Mouse (Mus musculus) hindbrain, postnatal 0 days (tissue): ENCODE data around the gene Jmjd7. TPM values are rescaled to one million over a fixed set of nuclear protein-coding genes. Genes with fewer than 3 reads are reported as not detected.
A peak's percentile ranks its signal among the peaks of the same experiment; 100 is the strongest.

ENCODE experiments used
- ATAC-seq: fragments of 200-750 bp; cut with Nextera tagmentation; 2 replicates; pipeline ENCODE4 v1.8.0; 2017; ENCODE audit warnings: mild to moderate bottlenecking, moderate TSS enrichment, moderate library complexity
- DNase-seq: peaks from one replicate; pipeline ENCODE4 v3.0.0-alpha.2; 2015; ENCODE audit warnings: low spot score
- H3K27ac ChIP-seq: fragments of 300-500 bp; sonication (generic); 2 replicates; pipeline ENCODE4 v1.5.1; 2014; ENCODE audit warnings: mild to moderate bottlenecking
- H3K27me3 ChIP-seq: fragments of 300-500 bp; sonication (generic); 2 replicates; pipeline ENCODE4 v1.6.1; 2014; ENCODE audit warnings: low read length, mixed read lengths; ENCODE audit not compliant: insufficient read depth
- H3K36me3 ChIP-seq: fragments of 300-500 bp; sonication (generic); 2 replicates; pipeline ENCODE4 v1.6.1; 2014; ENCODE audit warnings: low read length, mixed read lengths; ENCODE audit not compliant: insufficient read depth
- H3K4me1 ChIP-seq: fragments of 300-500 bp; sonication (generic); 2 replicates; pipeline ENCODE4 v1.6.1; 2014; ENCODE audit warnings: antibody characterized with exemption, low read length, mixed read lengths; ENCODE audit not compliant: insufficient read depth
- H3K4me2 ChIP-seq: fragments of 300-500 bp; sonication (generic); 2 replicates; pipeline ENCODE4 v1.6.1; 2014; ENCODE audit warnings: low read depth, mild to moderate bottlenecking, low read length, moderate library complexity, mixed read lengths
- H3K4me3 ChIP-seq: fragments of 300-500 bp; sonication (generic); 2 replicates; pipeline ENCODE4 v1.5.1; 2014; ENCODE audit warnings: low read length
- H3K9ac ChIP-seq: fragments of 300-500 bp; sonication (generic); replicated peaks from 2 replicates; pipeline ENCODE4 v1.6.1; 2014; ENCODE audit warnings: mild to moderate bottlenecking, low read length, moderate library complexity, mixed read lengths
- H3K9me3 ChIP-seq: fragments of 300-500 bp; sonication (generic); 2 replicates; pipeline ENCODE4 v1.6.1; 2016; ENCODE audit warnings: low read length, mixed read lengths
- CTCF ChIP-seq: IDR thresholded peaks from 2 replicates; pipeline ENCODE4 v1.5.1; 2016; ENCODE audit warnings: antibody characterized with exemption, control low read depth, low read depth
- WGBS: fragments of 180-500 bp; shearing (Covaris S2); extraction: QIAGEN DNeasy Blood & Tissue Kit; methylation state at CpG from one replicate; pipeline ENCODE4 v1.1.7; 2014; 5-methylcytosine and 5-hydroxymethylcytosine counted together
- polyA plus RNA-seq: library from polyadenylated mRNA; unstranded; fragments of >200 nt; fragmentation: Nextera tagmentation; extraction: Ambion mirVana; gene quantifications from 2 replicates; pipeline ENCODE4 v1.2.1, GENCODE M21; 2015
- total RNA-seq: library from RNA; depleted of rRNA; stranded (reverse); fragments of >200 nt; gene quantifications from 2 replicates; pipeline ENCODE4 v1.2.3, GENCODE M21; 2014

Jmjd7 gene
- total and polyA plus RNA-seq, 2 experiments from 2014 or later: 18.7 to 20.3 TPM

- no peak overlapping the region for H3K9ac ChIP-seq
- ATAC-seq: no peak
These were observed 38.3 kb upstream of the Jmjd7 start for GRCm38 (mm10) chr2:119988952-119989351.

GRCm38 (mm10) chr2:119990881-119991280 lies 36.4 kb upstream of the Jmjd7 start:
- Histone ChIP-seq H3K4me2 (no peak overlapping the region), H3K4me3 (no peak overlapping the region), H3K4me1 (no peaks in the 10 kb centered on the region), H3K27ac (no peak overlapping the region), H3K27me3 (no peaks in the 10 kb centered on the region), H3K9me3 (no peaks in the 10 kb centered on the region), H3K36me3 (no peaks in the 10 kb centered on the region), H3K9ac (no peak overlapping the region)
- no peak for TF ChIP-seq CTCF
- ATAC-seq (no peak), DNase-seq (no peak)
- 89% methylated on average over 6 of the region's 6 CpGs for WGBS

More at GRCm38 (mm10) chr2:119988952-119989351, 38.3 kb upstream of the Jmjd7 start:
- DNase-seq: no peak
- Histone ChIP-seq H3K4me2 (no peak overlapping the region), H3K4me1 (no peaks in the 10 kb centered on the region), H3K9me3 (no peaks in the 10 kb centered on the region), H3K4me3 (no peak overlapping the region), H3K27me3 (no peaks in the 10 kb centered on the region), H3K27ac (no peak overlapping the region), H3K36me3 (no peaks in the 10 kb centered on the region)
- WGBS: 89% methylated on average over 4 of the region's 4 CpGs
- TF ChIP-seq CTCF: no peak

GRCm38 (mm10) chr2:119992349-119992748 lies 34.9 kb upstream of the Jmjd7 start:
- Histone ChIP-seq H3K27me3 (no peaks in the 10 kb centered on the region), H3K9me3 (no peaks in the 10 kb centered on the region), H3K27ac (no peak overlapping the region), H3K9ac (no peak overlapping the region), H3K4me2 (no peak overlapping the region), H3K4me3 (no peak overlapping the region), H3K4me1 (no peaks in the 10 kb centered on the region), H3K36me3 (no peaks in the 10 kb centered on the region)
- ATAC-seq (no peak), DNase-seq (no peak)
- WGBS: 81% methylated on average over 2 of the region's 2 CpGs
- TF ChIP-seq CTCF: no peak

GRCm38 (mm10) chr2:119993515-119993914 lies 33.8 kb upstream of the Jmjd7 start:
- no peak overlapping the region for H3K27ac ChIP-seq
- WGBS: 48% methylated on average over 2 of the region's 2 CpGs
- TF ChIP-seq CTCF: no peak
- no peaks in the 10 kb centered on the region for H3K9me3 ChIP-seq
- H3K36me3 ChIP-seq: no peaks in the 10 kb centered on the region
- no peaks in the 10 kb centered on the region for H3K4me1 ChIP-seq
- DNase-seq (no peak), ATAC-seq (no peak)
- H3K9ac ChIP-seq: no peak overlapping the region
- H3K4me3 ChIP-seq: no peak overlapping the region
- H3K27me3 ChIP-seq: no peaks in the 10 kb centered on the region
- H3K4me2 ChIP-seq: no peak overlapping the region

GRCm38 (mm10) chr2:119994839-119995238 lies 32.4 kb upstream of the Jmjd7 start:
- Histone ChIP-seq H3K4me2 (no peak overlapping the region), H3K27me3 (no peaks in the 10 kb centered on the region), H3K36me3 (peaks cover 2% of the 10 kb centered on the region; the same call in 1 of the 2 replicates), H3K9ac (no peak overlapping the region), H3K9me3 (no peaks in the 10 kb centered on the region), H3K4me1 (no peaks in the 10 kb centered on the region), H3K4me3 (no peak overlapping the region), H3K27ac (no peak overlapping the region)
- no peak for TF ChIP-seq CTCF
- DNase-seq (no peak), ATAC-seq (no peak)
- 86% methylated on average over 6 of the region's 6 CpGs for WGBS

- DNase-seq: no peak
- peak overlapping the region; percentile 59; the same call in 1 of the 2 replicates for H3K27ac ChIP-seq
- H3K9me3 ChIP-seq: no peaks in the 10 kb centered on the region
- no peak overlapping the region for H3K9ac ChIP-seq
- no peak for ATAC-seq
- no peak overlapping the region for H3K4me3 ChIP-seq
- TF ChIP-seq CTCF: no peak
- no peaks in the 10 kb centered on the region for H3K4me1 ChIP-seq
- WGBS: 62% methylated on average over 9 of the region's 9 CpGs
- no peaks in the 10 kb centered on the region for H3K27me3 ChIP-seq
- no peak overlapping the region for H3K4me2 ChIP-seq
- H3K36me3 ChIP-seq: peaks cover 4% of the 10 kb centered on the region
These were observed 31.6 kb upstream of the Jmjd7 start for GRCm38 (mm10) chr2:119995391-119996281.

GRCm38 (mm10) chr2:119997354-119997753 lies 29.9 kb upstream of the Jmjd7 start:
- Histone ChIP-seq H3K9ac (no peak overlapping the region), H3K4me3 (no peak overlapping the region), H3K27me3 (no peaks in the 10 kb centered on the region), H3K4me1 (no peaks in the 10 kb centered on the region), H3K4me2 (no peak overlapping the region), H3K9me3 (no peaks in the 10 kb centered on the region), H3K36me3 (peaks cover 9% of the 10 kb centered on the region), H3K27ac (peak overlapping the region; percentile 12; the same call in 1 of the 2 replicates)
- no peak for TF ChIP-seq CTCF
- DNase-seq: no peak
- 92% methylated on average over 4 of the region's 4 CpGs for WGBS
- no peak for ATAC-seq
